Mouse (Mus musculus) cerebellum, postnatal 10 days (tissue): Measurements from ENCODE around the gene Ttc39b.

Experiments used
- DNase-seq, 2 experiments: peaks; one replicate each; pipeline ENCODE4 v3.0.0; 2021; ENCODE audit warnings: mixed read lengths in 2 of 2

Ttc39b gene

DNA sequence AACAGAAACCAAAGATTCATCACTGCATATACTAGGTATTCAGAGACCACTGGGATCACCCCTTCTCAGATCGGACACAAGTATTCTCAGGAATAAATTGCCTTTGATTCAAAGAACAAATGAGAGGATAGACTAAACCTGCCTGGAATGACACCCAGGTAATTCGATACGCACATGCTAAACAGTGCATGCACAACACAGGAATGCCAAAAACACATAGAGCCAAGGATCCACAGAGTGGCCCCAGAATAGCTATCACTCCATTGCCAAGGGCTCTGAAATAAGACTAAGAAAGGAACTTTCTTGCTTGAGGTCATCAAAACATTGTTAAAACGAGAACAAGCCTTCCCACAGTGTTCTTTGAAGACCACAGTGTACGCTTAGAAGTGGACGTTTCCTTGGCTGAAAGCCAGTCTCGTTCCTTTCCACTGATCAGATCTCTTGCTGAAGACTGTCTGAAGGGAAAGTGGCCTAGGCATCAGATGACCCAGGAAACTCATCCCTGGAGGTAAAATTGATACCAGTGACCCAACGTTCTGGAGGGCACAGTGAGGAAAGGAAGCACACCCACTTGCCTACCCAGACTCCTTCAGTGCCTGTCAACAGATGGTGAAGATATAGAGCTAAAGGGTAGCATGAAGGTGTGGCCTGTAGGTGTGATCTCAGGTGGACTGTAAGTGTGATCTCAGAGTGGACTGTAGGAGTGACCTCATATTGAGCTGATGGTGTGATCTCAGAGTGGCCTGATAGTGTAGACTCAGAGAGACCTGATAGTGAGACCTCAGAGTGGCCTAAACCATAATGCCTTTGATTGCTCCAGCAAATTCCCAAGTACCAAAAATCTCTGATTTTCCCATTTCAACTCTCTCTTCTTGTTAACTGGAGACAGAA lies 141.6 kb downstream of the Ttc39b start:
- DNase-seq, result peak; percentile 22 to 39

- DNase-seq, result no peak
Measured at GRCm38 (mm10) chr4:83177471-83177870, 146.6 kb downstream of the Ttc39b start.

- no peak for DNase-seq
Measured at GRCm38 (mm10) chr4:83174946-83175345, 149.1 kb downstream of the Ttc39b start.

GRCm38 (mm10) chr4:83172278-83172677 lies 151.8 kb downstream of the Ttc39b start:
- DNase-seq, result no peak

GRCm38 (mm10) chr4:83170741-83171140 lies 153.3 kb downstream of the Ttc39b start:
- peak; percentile 14 to 21 for DNase-seq
